Mouse (Mus musculus) embryonic facial prominence, embryonic 13.5 days (tissue): ENCODE measurements at regions not wholly inside any gene's neighbourhood (a gene's known extent, or its start where the extent isn't known, plus 50 kb on each side); places are given as distances from the start of the nearest gene placed in this dataset.

ENCODE experiments used
- ATAC-seq: fragments of 200-750 bp; cut with Nextera tagmentation; 2 replicates; pipeline ENCODE4 v1.8.0; 2017; ENCODE audit warnings: low read depth; ENCODE audit not compliant: insufficient number of reproducible peaks, insufficient read depth, low FRiP score, low TSS enrichment
- H3K27ac ChIP-seq: fragments of 300-500 bp; sonication (generic); 2 replicates; pipeline ENCODE4 v1.5.1; 2015; ENCODE audit warnings: moderate library complexity, mild to moderate bottlenecking, inconsistent platforms
- H3K27me3 ChIP-seq: fragments of 300-500 bp; sonication (generic); 2 replicates; pipeline ENCODE4 v1.6.1; 2015; ENCODE audit warnings: mild to moderate bottlenecking, inconsistent platforms
- H3K36me3 ChIP-seq: fragments of 300-500 bp; sonication (generic); 2 replicates; pipeline ENCODE4 v1.6.1; 2015; ENCODE audit warnings: mild to moderate bottlenecking, inconsistent platforms
- H3K4me1 ChIP-seq: fragments of 300-500 bp; sonication (generic); 2 replicates; pipeline ENCODE4 v1.6.1; 2015; ENCODE audit warnings: inconsistent platforms
- H3K4me2 ChIP-seq: fragments of 300-500 bp; sonication (generic); 2 replicates; pipeline ENCODE4 v1.6.1; 2015; ENCODE audit warnings: moderate library complexity, mild to moderate bottlenecking, inconsistent platforms
- H3K4me3 ChIP-seq: fragments of 300-500 bp; sonication (generic); 2 replicates; pipeline ENCODE4 v1.5.1; 2015; ENCODE audit warnings: mild to moderate bottlenecking, inconsistent platforms
- H3K9ac ChIP-seq: fragments of 300-500 bp; sonication (generic); 2 replicates; pipeline ENCODE4 v1.6.1; 2015; ENCODE audit warnings: mild to moderate bottlenecking, inconsistent platforms
- H3K9me3 ChIP-seq: fragments of 300-500 bp; sonication (generic); 2 replicates; pipeline ENCODE4 v1.6.1; 2016; ENCODE audit warnings: inconsistent platforms
- WGBS: fragments of 180-500 bp; shearing (Covaris S2); methylation state at CpG from one replicate; pipeline ENCODE4 v1.1.7; 2015; ENCODE audit warnings: mixed read lengths; 5-methylcytosine and 5-hydroxymethylcytosine counted together

- Histone ChIP-seq H3K27ac (no peak overlapping the region), H3K4me1 (peaks cover 14% of the 10 kb centered on the region), H3K4me3 (no peak overlapping the region), H3K9me3 (no peaks in the 10 kb centered on the region), H3K4me2 (no peak overlapping the region), H3K9ac (no peak overlapping the region), H3K27me3 (peaks cover 12% of the 10 kb centered on the region; the same call in 1 of the 2 replicates), H3K36me3 (no peaks in the 10 kb centered on the region)
- ATAC-seq: no peak
- WGBS: 88% methylated on average over 6 of the region's 6 CpGs
These were observed 64.6 kb upstream of the Acbd6 start for GRCm38 (mm10) chr1:155493333-155493732.

- Histone ChIP-seq H3K27me3 (peaks cover 10% of the 10 kb centered on the region; the same call in 1 of the 2 replicates), H3K27ac (no peak overlapping the region), H3K4me1 (peaks cover 12% of the 10 kb centered on the region), H3K9ac (no peak overlapping the region), H3K4me3 (no peak overlapping the region), H3K4me2 (no peak overlapping the region), H3K9me3 (no peaks in the 10 kb centered on the region), H3K36me3 (no peaks in the 10 kb centered on the region)
- WGBS: 75% methylated on average over 4 of the region's 4 CpGs
- ATAC-seq: no peak
These were observed 64.1 kb upstream of the Acbd6 start for GRCm38 (mm10) chr1:155493799-155494198.

GRCm38 (mm10) chr1:155494347-155494746 lies 63.6 kb upstream of the Acbd6 start:
- no peak overlapping the region for H3K27ac ChIP-seq
- H3K9me3 ChIP-seq: no peaks in the 10 kb centered on the region
- no peak overlapping the region for H3K4me2 ChIP-seq
- no peak for ATAC-seq
- no peaks in the 10 kb centered on the region for H3K36me3 ChIP-seq
- no peak overlapping the region for H3K9ac ChIP-seq
- H3K4me3 ChIP-seq: no peak overlapping the region
- 82% methylated on average over 2 of the region's 2 CpGs for WGBS
- peaks cover 10% of the 10 kb centered on the region; the same call in 1 of the 2 replicates for H3K27me3 ChIP-seq
- peaks cover 10% of the 10 kb centered on the region for H3K4me1 ChIP-seq

GRCm38 (mm10) chr1:155499735-155500134 lies 58.2 kb upstream of the Acbd6 start:
- WGBS: 94% methylated on average over 1 of the region's 1 CpGs
- Histone ChIP-seq H3K27me3 (no peaks in the 10 kb centered on the region), H3K36me3 (no peaks in the 10 kb centered on the region), H3K4me3 (no peak overlapping the region), H3K27ac (no peak overlapping the region), H3K9me3 (no peaks in the 10 kb centered on the region), H3K4me2 (no peak overlapping the region), H3K4me1 (peaks cover 2% of the 10 kb centered on the region), H3K9ac (no peak overlapping the region)
- ATAC-seq: no peak

- Histone ChIP-seq H3K4me3 (no peak overlapping the region), H3K4me1 (peaks cover 15% of the 10 kb centered on the region), H3K27ac (no peak overlapping the region), H3K9me3 (no peaks in the 10 kb centered on the region), H3K36me3 (no peaks in the 10 kb centered on the region), H3K4me2 (no peak overlapping the region), H3K9ac (no peak overlapping the region), H3K27me3 (no peaks in the 10 kb centered on the region)
- 66% methylated on average over 10 of the region's 10 CpGs for WGBS
- no peak for ATAC-seq
These were observed 55.1 kb upstream of the Acbd6 start for GRCm38 (mm10) chr1:155502867-155503266.

GRCm38 (mm10) chr1:155504581-155505328 lies 53.2 kb upstream of the Acbd6 start:
- Histone ChIP-seq H3K36me3 (no peaks in the 10 kb centered on the region), H3K9ac (no peak overlapping the region), H3K4me2 (no peak overlapping the region), H3K27ac (peak overlapping the region; percentile 48; the same call in 1 of the 2 replicates), H3K27me3 (no peaks in the 10 kb centered on the region), H3K4me3 (no peak overlapping the region), H3K4me1 (peaks cover 15% of the 10 kb centered on the region), H3K9me3 (no peaks in the 10 kb centered on the region)
- no peak for ATAC-seq
- 61% methylated on average over 12 of the region's 12 CpGs for WGBS

- no peak for ATAC-seq
- Histone ChIP-seq H3K27ac (peak overlapping the region; percentile 48; the same call in 1 of the 2 replicates), H3K27me3 (no peaks in the 10 kb centered on the region)
These were observed 52.4 kb upstream of the Acbd6 start for GRCm38 (mm10) chr1:155505361-155506077.

More at GRCm38 (mm10) chr1:155505361-155506077, 52.4 kb upstream of the Acbd6 start:
- no peak overlapping the region for H3K4me2 ChIP-seq
- no peak overlapping the region for H3K9ac ChIP-seq
- no peak overlapping the region for H3K4me3 ChIP-seq
- H3K36me3 ChIP-seq: no peaks in the 10 kb centered on the region
- H3K9me3 ChIP-seq: no peaks in the 10 kb centered on the region
- H3K4me1 ChIP-seq: peaks cover 15% of the 10 kb centered on the region
- WGBS: 52% methylated on average over 6 of the region's 6 CpGs
